Mouse (Mus musculus) brain, embryonic 14.5 days (tissue): ENCODE results near the gene Trim25. TPM values are rescaled to one million over a fixed set of nuclear protein-coding genes. Genes with fewer than 3 reads are reported as not detected.
A peak's percentile ranks its signal among the peaks of the same experiment; 100 is the strongest.

Source experiments
- DNase-seq: peaks from one replicate; pipeline ENCODE4 v3.0.0-alpha.2; 2011; ENCODE audit warnings: low read depth
- CTCF ChIP-seq: fragments of 200-500 bp; IDR thresholded peaks from 2 replicates; pipeline ENCODE4 v1.5.1; 2012; ENCODE audit warnings: inconsistent platforms, mild to moderate bottlenecking, moderate library complexity, borderline replicate concordance; ENCODE audit not compliant: insufficient read depth, insufficient read length; ENCODE audit errors: extremely low read depth
- POLR2A ChIP-seq: fragments of 200-500 bp; IDR thresholded peaks from 2 replicates; pipeline ENCODE4 v1.6.1; 2012; ENCODE audit warnings: mild to moderate bottlenecking, inconsistent platforms, borderline replicate concordance; ENCODE audit not compliant: poor library complexity, insufficient read depth, insufficient read length, severe bottlenecking; ENCODE audit errors: extremely low read depth
- polyA plus RNA-seq: library from polyadenylated mRNA; depleted of rRNA; stranded (reverse); fragments of >200 nt; gene quantifications from 2 replicates; pipeline ENCODE4 v1.2.3, GENCODE M21; 2012; rRNA removed

Gene Trim25
- polyA plus RNA-seq, 1 experiment, result 3.2 TPM

DNA sequence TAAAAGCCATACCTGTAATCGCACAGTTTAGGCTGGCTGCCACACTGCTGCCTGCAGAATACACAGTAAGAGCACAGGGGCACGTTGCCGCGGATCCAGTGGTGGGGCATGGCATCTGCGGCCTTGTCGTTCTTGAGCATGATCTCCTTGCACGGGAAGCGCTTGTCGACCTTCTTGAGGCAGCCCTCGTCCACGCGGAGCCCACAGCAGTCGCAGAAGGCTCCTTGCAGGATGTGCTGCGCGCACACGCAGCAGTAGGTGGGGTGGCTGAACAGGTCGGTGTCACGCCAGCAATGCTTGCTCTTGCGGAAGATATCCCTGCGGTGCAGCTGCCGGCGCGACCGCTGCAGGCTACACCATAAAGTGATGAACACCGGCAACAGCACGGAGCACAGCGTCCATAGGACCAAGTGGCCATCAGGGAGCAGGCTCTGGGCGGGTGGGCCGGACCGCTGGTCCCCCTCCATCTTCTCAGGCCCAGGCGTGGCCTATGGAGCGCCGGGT lies 60.8 kb downstream of the Trim25 start:
- TF ChIP-seq POLR2A (no peak), CTCF (no peak)
- peak; percentile 75 for DNase-seq

DNA sequence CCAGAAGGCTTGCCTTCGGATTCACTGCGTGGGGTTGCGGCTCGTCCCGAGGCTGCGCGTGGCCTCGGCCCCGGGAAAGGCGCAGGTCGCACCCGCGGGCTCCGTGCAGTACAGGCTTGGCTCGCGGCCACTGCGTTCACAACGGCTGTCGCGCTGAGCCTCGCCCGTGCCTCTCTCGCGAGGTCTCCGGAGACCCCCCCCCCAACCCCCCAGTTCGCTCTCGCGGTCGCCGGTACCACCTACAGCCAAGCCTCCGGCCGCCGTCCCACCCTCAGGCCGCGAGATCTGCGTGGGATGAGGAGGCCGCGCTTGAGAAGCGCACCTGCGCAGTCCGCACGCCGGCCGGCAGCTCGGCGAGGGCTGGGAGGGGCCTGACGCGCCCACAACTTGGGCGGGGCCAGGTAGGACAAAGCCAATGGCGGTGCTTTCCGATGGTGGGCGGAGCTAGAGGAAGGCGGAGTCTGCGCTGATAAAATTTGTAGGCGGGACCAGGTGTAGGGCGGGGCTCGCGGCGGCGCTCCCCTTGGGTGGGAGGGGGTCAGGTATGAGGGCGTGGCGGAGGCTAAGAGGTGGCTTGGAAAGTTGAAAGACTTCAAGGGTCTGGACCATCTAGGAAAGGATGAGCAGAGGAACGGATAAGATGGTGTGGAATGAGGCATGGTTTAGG lies 61.4 kb downstream of the Trim25 start:
- TF ChIP-seq CTCF (no peak), POLR2A (peak; percentile 72)
- peak; percentile 96 for DNase-seq

DNA sequence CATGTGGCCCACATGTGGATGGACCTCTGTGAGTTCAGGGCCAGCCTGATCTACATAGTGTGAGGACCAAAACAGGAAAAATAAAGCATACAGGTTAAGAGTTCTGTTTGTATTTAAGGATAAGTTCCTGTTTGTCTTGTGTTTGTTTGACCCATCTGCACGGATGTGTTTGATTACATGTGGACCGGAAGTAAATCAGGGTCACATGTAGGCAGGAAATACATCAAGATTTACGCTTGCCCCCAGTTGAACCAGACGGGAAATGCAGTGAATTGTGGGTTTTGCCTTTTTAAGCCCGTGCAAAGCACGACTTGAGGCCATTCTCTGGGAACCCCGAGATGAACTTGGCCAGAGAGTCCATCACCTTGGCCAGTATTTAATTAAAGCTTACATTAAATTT lies 62.2 kb downstream of the Trim25 start:
- peak; percentile 12 for DNase-seq

DNA sequence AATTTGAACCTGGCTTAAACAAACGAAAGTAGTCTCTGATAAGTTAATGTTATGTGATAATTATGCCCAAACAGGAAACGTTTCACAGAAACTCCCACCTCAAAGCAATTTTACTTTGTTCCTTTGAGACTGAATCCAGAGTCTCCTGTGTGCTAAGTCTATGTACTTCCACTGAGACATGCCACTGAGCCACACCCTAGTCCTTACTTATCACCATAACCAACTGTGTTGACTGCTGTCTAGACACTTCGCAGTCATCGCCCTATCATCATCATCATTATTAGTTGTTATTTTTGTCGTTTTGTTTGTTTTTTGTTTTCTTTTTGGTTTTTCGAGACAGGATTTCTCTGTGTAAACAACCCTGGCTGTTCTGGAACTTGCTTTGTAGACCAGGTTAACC lies 65.1 kb downstream of the Trim25 start:
- TF ChIP-seq POLR2A, result no peak
- no peak for TF ChIP-seq CTCF

More for the DNA sequence above, 62.2 kb downstream of the Trim25 start:
- no peak for TF ChIP-seq CTCF
- TF ChIP-seq POLR2A, result no peak

DNA sequence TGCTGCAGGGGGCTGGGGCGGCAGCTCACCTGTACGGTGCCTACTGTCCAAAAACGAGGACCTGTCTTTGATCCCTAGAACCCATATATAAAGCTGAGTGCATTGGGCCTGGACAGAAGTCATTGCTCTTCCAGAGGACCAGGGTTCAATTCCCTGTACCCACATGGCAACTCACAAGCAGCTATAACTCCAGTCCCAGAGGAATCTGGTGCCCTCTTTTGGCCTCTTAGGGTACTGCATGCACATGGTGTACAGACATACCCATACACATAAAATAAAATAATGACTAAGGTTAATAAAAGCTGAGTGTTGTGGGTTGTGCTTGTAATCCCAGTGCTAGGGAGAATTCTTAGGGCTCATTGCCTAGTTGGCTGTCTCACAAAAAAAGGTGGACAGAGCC lies 66.1 kb downstream of the Trim25 start:
- no peak for TF ChIP-seq POLR2A
- peak; percentile 19; the same call in 1 of the 2 replicates for TF ChIP-seq CTCF
- DNase-seq, result no peak

More for the DNA sequence above, 65.1 kb downstream of the Trim25 start:
- no peak for DNase-seq

DNA sequence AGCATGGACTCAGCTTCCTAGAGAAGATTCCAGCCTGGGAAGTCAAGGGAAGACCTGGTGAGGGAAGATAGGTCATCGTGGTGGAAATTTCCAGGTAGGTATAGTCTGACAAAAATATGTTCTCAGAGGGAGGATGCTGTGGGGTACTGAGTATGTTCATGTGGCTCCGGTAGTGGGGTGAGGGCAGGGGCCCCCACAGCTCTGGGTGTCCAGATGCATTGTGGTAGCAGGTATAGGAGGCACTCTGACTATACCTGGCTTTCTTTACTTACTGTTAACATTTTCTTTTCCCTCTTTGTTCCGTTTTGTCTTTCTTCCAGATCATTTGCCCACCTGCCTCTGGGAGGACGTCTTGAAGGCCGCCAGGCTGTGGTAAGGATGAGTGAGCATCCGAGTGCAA lies 67.0 kb downstream of the Trim25 start:
- TF ChIP-seq POLR2A, result no peak
- TF ChIP-seq CTCF, result no peak
- no peak for DNase-seq

DNA sequence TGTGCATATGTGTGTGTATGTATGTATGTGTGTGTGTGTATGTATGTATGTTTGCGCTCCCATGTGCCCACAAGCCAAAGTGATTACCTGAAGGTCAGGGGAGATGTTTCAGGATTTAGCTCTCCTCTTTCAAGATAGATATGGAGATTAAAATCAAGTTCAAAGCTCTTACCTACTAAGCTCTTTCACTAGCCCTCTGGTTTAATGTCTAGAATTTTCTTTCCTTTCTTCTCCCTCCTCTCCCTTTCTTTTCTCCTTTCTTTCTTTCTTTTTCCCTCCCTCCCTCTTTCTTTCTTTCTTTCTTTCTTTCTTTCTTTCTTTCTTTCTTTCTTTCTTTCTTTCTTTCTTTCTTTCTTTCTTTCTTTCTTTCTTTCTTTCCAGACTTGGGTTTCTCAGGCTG lies 67.6 kb downstream of the Trim25 start, which contains the start of gene Dgke:
Gene Dgke, minus strand, starts transcription at position 101 of the 400 bp plus-strand sequence.
- TF ChIP-seq CTCF (no peak), POLR2A (no peak)
- no peak for DNase-seq

DNA sequence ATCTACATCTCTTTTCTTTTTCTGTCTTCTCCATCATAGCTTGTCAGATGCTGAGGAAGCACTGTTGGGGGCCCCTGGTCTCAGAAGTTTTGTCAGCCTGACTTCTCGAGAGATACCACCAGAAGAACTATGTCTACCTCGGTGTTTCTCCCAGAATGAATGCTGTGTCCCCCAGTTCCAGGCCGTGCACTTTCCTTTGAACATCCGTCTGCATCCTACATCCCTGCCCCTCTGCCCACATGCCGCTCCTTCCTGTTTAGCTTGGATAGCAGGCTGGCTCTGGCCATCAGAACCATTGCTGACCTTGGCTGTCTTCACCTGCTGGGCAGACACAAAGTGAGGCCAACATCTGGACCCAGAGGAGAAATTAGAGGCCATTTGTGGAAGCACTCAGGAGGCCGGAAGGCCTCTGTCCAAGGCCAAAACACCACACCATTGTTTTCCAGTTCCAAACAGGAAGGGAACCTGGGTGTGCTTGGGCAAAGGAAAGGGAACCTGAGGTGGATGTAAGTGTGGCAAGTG lies 68.2 kb downstream of the Trim25 start:
- DNase-seq, result no peak

DNA sequence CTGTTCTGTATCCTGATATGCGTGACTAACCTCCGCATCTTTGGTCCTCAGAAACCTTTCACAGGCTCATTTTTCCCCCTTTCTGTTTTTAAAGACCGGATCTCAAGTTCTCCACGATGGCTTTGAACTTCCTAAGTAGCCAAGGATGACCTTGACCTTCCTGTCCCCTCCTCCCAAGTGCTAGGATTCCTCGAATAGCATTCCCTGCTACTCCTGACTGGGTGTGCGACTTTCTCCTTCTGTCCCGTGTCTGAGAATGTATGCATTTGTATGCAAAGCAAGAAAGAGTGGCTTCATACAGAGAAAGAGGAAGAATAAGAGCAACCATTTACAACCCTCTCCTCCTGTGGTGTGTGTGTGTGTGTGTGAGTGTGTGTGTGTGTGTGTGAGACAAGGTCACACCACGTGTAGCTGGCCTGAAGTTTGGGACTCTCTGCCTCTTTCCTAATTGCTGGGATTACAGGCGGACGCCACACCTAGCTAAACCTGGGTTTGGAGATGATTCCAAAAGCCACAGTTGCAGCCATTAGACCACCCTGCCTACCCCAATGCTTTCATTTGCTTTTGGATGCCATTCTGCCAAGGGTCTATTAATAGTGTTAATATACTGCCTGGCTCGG lies 68.8 kb downstream of the Trim25 start:
- TF ChIP-seq POLR2A, result no peak
- no peak for TF ChIP-seq CTCF

More for the DNA sequence above, 68.2 kb downstream of the Trim25 start:
- TF ChIP-seq CTCF (no peak), POLR2A (no peak)

DNA sequence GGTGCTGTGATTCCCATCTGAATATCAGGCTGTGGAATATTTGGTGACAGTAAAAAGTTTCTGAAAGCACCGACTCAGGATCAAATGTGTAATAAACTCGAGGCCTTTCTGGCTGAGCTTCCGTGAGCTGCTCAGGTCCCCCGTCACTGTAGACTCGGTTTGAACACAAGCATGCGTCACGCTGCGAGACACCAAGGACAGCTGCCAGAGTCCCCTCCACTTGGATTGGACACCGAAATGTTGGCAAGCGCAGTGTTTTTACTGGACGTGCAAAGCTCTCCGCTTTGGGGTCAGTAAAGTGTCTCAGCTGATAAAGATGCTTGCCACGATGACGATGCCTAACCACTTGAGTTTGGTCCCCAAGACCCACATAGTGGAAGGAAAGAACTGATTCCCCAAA lies 69.5 kb downstream of the Trim25 start:
- TF ChIP-seq CTCF (no peak), POLR2A (no peak)
- DNase-seq, result no peak

More for the DNA sequence above, 68.8 kb downstream of the Trim25 start:
- DNase-seq, result no peak

DNA sequence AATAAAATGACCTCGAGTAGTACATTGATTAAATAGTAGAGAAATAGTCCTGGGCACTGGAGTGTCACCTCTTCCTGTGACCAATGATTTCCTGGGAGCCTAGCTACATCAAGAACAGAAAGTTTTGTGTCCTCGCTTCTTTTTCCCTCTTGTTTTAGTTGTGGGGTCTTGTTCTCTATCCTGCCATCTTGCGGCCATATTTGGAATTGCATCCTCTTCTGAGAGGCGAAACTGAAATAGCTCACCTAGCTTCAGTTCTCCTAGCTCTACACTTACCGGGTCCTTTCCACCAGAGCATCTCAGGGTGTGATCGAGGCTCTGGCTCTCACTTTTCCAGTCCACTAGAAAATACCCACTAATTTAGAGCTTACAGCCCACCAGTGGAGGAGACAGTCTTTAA lies 70.1 kb downstream of the Trim25 start:
- TF ChIP-seq CTCF, result peak; percentile 73; the same call in 1 of the 2 replicates
- no peak for TF ChIP-seq POLR2A
- peak; percentile 73 for DNase-seq

Other genes starting within 250 kb of the Trim25 start
- 52.8 and 54.1 TPM in 2 replicates for gene Akap1, start 134.8 kb upstream of the Trim25 start, polyA plus RNA-seq
- gene Scpep1, start 43.9 kb upstream of the Trim25 start, polyA plus RNA-seq, result 15.7 and 16.5 TPM in 2 replicates
- not detected in 2 replicates for gene Elobl, start 32.4 kb upstream of the Trim25 start, polyA plus RNA-seq
- gene Coil, start 29.1 kb upstream of the Trim25 start, polyA plus RNA-seq, result 28.9 and 31.3 TPM in 2 replicates
- gene Dgke, start 67.5 kb downstream of the Trim25 start, polyA plus RNA-seq, result 18.4 and 23.1 TPM in 2 replicates
- 0.56 TPM in 1 of 2 replicates, not detected in the other for gene Gm525, start 74.5 kb downstream of the Trim25 start, polyA plus RNA-seq